Mouse (Mus musculus) CH12.LX (cell line): ENCODE measurements around the gene Comt.

ENCODE experiments used
- CTCF ChIP-seq, 2 experiments: IDR thresholded peaks in 1 of 2; conservative IDR thresholded peaks in 1 of 2; 2 replicates each; pipeline ENCODE4 v1.5.1; 2011 to 2012; ENCODE audit warnings: low read depth in 2 of 2, low read length in 2 of 2, improper control_type of control experiment in 1 of 2, inconsistent platforms in 1 of 2, mild to moderate bottlenecking in 1 of 2, moderate library complexity in 1 of 2
- E2F4 ChIP-seq: IDR thresholded peaks from 2 replicates; pipeline ENCODE4 v1.6.1; 2011; ENCODE audit warnings: low read depth, low read length, improper control_type of control experiment; ENCODE audit not compliant: insufficient replicate concordance
- EP300 ChIP-seq: IDR thresholded peaks from 2 replicates; pipeline ENCODE4 v1.6.1; 2011; ENCODE audit warnings: low read length, improper control_type of control experiment
- HCFC1 ChIP-seq: IDR thresholded peaks from 2 replicates; pipeline ENCODE4 v1.6.1; 2012; ENCODE audit warnings: low read depth, mild to moderate bottlenecking, inconsistent platforms, low read length, improper control_type of control experiment
- IRF4 ChIP-seq: IDR thresholded peaks from 2 replicates; pipeline ENCODE4 v1.6.1; 2014; ENCODE audit warnings: low read depth, mild to moderate bottlenecking, inconsistent platforms, low read length, improper control_type of control experiment
- JUND ChIP-seq: conservative IDR thresholded peaks from 2 replicates; pipeline ENCODE4 v1.6.1; 2011; ENCODE audit warnings: low read depth, low read length, improper control_type of control experiment
- KAT2A ChIP-seq: IDR thresholded peaks from 2 replicates; pipeline ENCODE4 v1.6.1; 2012; ENCODE audit warnings: low read length, improper control_type of control experiment, inconsistent platforms; ENCODE audit not compliant: insufficient replicate concordance
- MEF2A ChIP-seq: IDR thresholded peaks from 2 replicates; pipeline ENCODE4 v1.6.1; 2014; ENCODE audit warnings: low read depth, mild to moderate bottlenecking, inconsistent platforms, low read length, improper control_type of control experiment, borderline replicate concordance
- MYC ChIP-seq: IDR thresholded peaks from 2 replicates; pipeline ENCODE4 v1.6.1; 2011; ENCODE audit warnings: low read depth, mild to moderate bottlenecking, improper control_type of control experiment, low read length
- POLR2A ChIP-seq: IDR thresholded peaks from 2 replicates; pipeline ENCODE4 v1.6.1; 2011; ENCODE audit warnings: low read depth, mild to moderate bottlenecking, improper control_type of control experiment, low read length
- TCF12 ChIP-seq: IDR thresholded peaks from 2 replicates; pipeline ENCODE4 v1.6.1; 2014; ENCODE audit warnings: low read depth, mild to moderate bottlenecking, inconsistent platforms, low read length, improper control_type of control experiment
- ZKSCAN1 ChIP-seq: IDR thresholded peaks from 2 replicates; pipeline ENCODE4 v1.6.1; 2012; ENCODE audit warnings: low read depth, inconsistent platforms, low read length, improper control_type of control experiment, borderline replicate concordance
- ZMIZ1 ChIP-seq: IDR thresholded peaks from 2 replicates; pipeline ENCODE4 v1.6.1; 2012; ENCODE audit warnings: low read depth, mild to moderate bottlenecking, inconsistent platforms, low read length, improper control_type of control experiment

DNA sequence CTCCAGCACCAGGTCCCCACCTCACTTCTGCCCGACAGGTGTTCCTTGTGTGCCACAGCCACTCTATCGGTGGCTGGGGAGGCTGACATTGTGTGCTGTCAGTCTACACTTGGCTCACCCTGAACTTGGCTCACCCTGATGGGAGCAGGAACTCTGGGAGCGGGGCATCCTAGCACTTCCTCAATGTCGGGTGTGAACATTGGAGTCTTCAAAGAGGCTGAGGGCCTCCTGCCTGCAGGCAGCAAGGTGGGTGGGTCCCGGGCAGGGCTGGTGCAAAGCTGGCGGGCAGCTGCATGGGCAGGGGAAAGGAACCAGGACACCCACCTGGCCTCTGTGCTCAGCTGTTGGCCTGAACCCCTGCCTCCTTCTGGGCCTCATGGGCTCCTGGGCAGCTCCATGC, 9.5 kb upstream of the Comt start:
- TF ChIP-seq JUND (no peak), MYC (no peak), IRF4 (no peak), CTCF (conservative IDR thresholded peaks at IDR 0.05 in 1 of 2, IDR thresholded peaks at IDR 0.05 in 1 of 2; ENCODE audit: low read depth in 2 of 2, low read length in 2 of 2) (no peak), E2F4 (no peak), MEF2A (no peak), POLR2A (no peak), HCFC1 (no peak), ZKSCAN1 (no peak), TCF12 (no peak), ZMIZ1 (no peak), KAT2A (no peak), EP300 (no peak)
